Mouse (Mus musculus) urinary bladder, postnatal 36 days (tissue): Measurements from ENCODE around the gene Fxyd5.
A peak's percentile ranks its signal among the peaks of the same experiment; 100 is the strongest.

ENCODE experiments used
- DNase-seq, 2 experiments: peaks; one replicate each; pipeline ENCODE4 v3.0.0; 2022; ENCODE audit warnings: low spot score in 2 of 2, mixed read lengths in 1 of 2

Gene Fxyd5

GRCm38 (mm10) chr7:31041023-31041407 is 1.3 kb downstream of the Fxyd5 start:
- no peak for DNase-seq

GRCm38 (mm10) chr7:31040281-31041022 is 1.8 kb downstream of the Fxyd5 start:
- DNase-seq, result no peak

GRCm38 (mm10) chr7:31039011-31039410 is 3.3 kb downstream of the Fxyd5 start:
- DNase-seq, result no peak

- DNase-seq, result no peak
Observed at GRCm38 (mm10) chr7:31037675-31038074, 4.6 kb downstream of the Fxyd5 start.

DNA sequence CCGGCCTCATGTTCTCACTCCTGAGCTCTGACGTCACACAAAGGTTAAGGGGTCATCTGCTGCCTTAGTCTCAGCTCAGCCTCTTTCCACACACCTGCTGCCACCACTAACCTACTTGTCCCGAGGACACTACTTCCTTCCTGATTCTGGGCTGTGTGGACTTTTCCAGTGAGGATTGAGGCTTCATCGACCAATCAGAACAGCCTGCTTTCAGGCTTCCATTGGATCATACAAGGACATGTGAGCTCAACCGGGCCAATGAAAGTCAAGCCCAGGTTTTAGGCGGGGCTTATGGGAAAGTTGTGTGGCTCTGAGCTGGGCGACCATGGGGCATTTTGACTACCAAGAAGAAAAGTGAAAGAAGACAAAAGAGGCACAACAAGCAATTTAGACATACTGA is 5.4 kb downstream of the Fxyd5 start:
- DNase-seq, result no peak

DNA sequence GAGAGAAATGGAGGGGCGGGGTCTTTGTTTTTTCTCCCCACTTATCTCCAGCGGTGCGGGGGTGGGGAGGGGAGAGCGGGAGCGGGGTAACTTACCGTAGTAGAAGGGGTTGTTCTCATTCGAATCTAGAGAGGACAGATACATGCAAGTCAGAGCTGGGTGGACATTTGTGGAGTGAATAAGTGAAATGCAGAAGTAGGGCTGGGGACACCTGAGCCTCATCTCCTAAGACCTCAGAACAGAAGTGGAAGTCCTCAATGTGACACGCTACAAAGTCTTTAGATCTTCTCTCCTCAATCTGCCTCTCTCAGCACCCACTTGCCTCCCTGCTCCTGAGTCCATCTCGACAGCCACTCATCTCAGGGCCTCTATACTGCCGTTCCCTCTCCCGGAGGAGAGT is 7.0 kb downstream of the Fxyd5 start:
- DNase-seq, result no peak

GRCm38 (mm10) chr7:31034789-31035188 is 7.5 kb downstream of the Fxyd5 start:
- DNase-seq, result no peak

DNA sequence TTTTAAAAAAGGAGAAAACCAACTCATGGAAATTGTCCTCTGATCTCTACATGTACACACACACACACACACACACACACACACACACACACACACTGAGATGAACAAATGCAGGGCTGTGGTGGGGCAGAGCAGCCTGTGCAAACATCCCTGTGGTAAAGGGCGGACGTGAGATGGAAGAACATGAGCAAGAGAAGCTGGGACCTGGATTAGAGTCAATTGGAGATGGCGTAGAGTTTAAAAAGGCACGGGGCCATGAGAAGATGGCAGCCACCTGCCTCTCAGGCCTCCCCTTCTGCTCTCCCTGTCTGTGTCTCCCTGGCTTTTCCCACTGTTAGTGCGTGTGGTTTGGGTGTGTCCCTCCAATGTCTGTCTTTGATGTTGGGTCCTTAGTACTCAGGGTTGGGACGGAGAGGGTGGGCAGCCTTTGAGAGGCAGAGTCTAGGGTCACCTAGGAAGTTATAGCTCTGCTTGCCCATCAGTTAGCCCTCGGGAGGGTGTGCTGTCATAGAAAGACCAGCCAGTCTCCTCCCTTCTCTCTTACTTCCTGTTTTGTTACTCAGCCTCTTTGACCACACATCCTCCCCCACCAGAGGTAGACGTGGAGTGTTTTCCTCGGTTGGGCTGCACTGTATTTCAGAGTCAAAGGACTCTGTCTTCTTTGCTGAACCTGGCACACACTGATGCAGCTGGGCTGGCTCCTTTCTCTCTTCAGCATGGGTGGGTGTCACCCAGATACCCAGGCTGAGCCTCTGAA is 8.7 kb downstream of the Fxyd5 start:
- DNase-seq, result no peak

GRCm38 (mm10) chr7:31031731-31032130 is 10.6 kb downstream of the Fxyd5 start:
- no peak for DNase-seq

DNA sequence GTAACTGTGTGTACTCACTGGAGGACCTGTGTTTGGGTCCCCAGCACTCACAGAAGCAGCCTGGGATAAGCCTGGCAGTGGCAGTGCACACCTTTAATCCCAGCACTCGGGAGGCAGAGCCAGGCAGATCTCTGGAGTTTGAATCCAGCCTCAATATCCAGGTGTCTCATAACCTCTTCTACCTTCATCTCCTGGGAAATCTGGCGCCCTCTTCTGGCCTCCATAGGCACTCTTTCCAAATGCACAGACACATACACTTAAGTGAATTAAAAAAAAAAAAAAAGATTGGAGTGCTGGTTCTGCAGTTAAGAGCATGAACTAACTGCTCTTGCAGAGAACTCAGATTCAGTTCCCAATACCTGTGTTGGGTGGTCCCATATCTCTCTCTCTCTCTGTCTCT is 11.6 kb downstream of the Fxyd5 start:
- no peak for DNase-seq

GRCm38 (mm10) chr7:31028609-31029008 is 13.7 kb downstream of the Fxyd5 start:
- DNase-seq, result no peak

DNA sequence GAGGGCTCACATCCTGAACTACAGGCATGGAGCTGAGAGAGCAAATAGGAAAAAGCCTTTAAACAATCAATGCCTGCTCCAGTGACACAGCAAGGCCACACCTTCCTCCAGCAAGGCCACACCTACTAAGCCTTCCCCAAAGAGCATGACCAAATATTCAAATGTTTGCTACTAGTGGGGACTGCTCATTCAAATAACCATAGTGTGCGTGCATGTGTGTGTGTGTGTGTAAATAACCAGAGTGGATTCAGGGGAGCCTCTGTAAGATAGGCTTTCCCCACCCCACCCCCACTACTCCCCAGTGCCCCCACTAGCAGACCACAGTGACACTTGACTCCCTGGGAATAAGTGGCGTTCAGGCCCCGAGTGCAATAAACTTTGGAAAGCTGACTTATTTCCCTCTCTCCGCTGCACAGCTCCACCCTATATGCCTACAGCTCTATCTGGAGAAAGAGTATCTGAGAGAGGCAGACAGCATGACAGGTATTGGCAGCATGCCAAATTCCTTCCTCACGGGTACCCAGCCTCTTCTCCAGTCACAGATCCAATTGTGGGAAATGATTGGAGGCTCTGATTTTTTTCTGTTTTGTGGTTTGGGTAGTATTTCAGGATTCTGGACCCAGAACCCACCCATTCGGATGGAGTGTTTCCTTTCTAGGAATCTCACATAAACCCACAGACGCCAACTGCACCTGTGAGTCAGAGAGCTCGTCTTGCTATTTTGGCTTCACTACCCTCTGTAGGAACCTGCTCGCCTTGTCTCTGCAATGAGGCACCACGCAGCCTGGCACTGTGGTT is 25.0 kb downstream of the Fxyd5 start:
- peak; percentile 25 to 32 for DNase-seq

- DNase-seq, result no peak
Observed at GRCm38 (mm10) chr7:31012971-31013370, 29.3 kb downstream of the Fxyd5 start.

GRCm38 (mm10) chr7:31008889-31009288 is 33.4 kb downstream of the Fxyd5 start:
- peak; percentile 25 to 45 for DNase-seq

- no peak for DNase-seq
Observed at GRCm38 (mm10) chr7:31008175-31008574, 34.1 kb downstream of the Fxyd5 start.

GRCm38 (mm10) chr7:31007775-31008174 is 34.5 kb downstream of the Fxyd5 start:
- DNase-seq, result no peak

GRCm38 (mm10) chr7:31002650-31003049 is 39.6 kb downstream of the Fxyd5 start:
- DNase-seq, result peak in 1 of 2 experiments; percentile 18

DNA sequence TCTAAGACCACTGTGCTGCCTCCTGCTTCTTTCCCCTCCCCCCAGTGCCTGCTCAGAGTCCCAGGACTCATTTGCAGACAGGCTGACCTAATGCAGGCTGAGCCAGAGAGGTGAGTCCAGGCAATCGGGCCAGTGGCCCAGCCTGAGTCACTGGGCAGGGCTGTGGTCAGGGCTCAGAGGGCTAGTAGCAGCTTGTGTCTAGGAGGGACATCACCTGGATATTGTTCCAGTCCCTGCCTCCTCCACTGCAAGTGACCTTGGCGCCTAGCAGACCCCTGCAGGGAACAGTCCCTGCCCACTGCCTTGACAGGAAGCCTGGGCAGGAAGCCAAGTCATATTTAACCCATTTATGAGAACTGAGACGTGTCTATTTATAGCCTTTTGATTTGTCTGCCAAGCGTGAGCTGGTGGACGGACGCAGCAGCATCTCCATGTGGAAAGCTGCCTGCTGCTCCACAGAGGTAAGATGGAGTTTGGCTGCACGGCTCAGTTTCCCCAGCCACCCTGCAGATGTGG is 41.7 kb downstream of the Fxyd5 start:
- DNase-seq, result peak; percentile 40 to 42

DNA sequence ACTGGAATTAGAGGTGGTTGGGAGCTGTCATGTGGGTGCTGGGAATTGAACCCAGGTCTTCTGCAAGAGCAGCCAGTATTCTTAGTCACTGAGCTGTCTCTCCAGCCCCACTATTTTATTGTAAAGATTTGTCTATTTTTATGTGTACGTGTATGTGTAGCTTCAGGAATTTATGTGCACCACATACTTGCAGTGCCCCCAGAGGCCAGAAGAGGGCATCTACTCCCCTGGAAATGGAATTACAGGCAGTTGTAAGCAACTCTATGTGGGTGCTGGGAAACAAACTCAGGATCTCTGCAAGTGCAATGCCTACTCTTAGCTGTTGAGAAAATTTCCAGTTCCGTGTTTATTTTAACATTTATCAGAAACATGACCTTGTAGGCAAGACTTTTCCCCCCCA is 45.8 kb downstream of the Fxyd5 start:
- DNase-seq, result no peak

DNA sequence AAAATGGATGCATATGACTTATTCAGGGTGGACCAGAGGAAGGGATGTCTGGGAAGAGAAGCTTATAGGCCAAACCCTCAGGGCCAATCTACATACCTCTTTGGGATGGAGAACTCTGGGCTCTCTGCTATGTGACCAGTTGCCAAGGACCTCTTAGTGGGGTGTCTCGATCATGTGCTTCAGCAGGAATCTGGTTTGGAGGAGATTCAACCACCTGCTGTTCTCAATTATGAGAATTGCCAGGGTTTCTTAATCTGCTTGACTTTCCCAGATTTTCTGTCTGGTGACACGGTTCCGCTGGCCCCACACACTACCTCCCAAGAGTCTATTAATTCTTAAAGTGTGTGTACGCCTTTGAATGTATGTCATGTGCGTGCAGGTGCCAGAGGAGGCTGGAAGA is 48.3 kb downstream of the Fxyd5 start:
- DNase-seq, result no peak

- DNase-seq, result no peak
Observed at GRCm38 (mm10) chr7:30992148-30992547, 50.1 kb downstream of the Fxyd5 start.

DNA sequence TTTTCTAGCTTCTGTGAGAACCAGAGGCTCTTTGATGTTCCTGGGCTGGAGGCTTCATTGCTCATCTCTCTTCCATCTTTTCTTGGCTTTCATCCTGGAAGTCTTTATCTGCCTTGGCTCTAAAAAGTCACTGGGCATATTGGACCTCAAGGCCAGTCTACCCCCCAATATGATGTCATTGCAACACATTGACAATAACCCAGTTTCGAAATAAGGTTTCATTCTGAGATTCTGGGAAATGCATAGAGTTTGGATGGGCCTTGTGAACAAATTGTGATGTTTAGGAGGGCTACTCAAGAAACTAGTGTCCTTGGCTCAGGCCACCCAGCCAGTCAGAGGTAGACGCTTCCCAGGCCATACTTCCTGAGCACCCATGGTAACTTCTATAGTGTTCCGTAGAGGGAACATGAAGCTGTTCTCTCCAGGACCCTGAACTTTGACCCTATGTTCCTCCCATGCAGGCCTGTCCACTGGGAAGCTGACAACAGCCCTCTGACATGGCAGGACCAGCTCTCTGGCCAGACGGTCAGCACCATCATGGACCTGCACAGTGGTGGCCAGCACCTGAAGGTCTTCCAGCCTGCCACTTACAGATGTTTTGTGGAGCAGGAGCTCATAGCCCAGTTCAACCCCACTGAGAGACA is 53.6 kb downstream of the Fxyd5 start:
- no peak for DNase-seq
